Mouse (Mus musculus): ENCODE measurements around the gene Vps29.

GRCm38 (mm10) chr5:122305472-122305871 is 48.7 kb upstream of the Vps29 start:
- no peak for TF ChIP-seq CTCF (IDR thresholded peaks at IDR 0.05; ENCODE audit: low read depth, low read length)
- no peak for TF ChIP-seq POLR2A (IDR thresholded peaks at IDR 0.05; ENCODE audit: borderline replicate concordance, low read depth, low read length)
